10 mouse cellular contexts compared by ENCODE assay signal in the genomic region with DNA sequence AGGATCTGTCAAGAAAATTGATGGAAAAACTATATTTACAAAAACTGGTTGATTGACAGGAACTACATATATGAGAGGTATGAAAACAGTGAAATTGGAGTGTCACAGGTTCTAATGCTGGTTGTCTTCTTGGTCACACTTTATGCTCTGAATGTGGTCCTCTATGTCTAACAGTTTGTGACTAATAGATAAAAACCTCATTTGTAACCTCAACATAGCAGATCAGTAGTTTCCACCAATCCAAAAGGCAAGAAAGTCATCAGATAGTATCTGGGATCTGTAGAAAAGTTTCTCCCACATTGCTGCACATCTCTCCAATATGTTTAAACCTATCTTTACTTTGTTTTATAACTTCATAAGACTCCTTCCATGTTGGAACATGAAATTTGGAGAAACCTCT. TPM values are rescaled to one million over a fixed set of nuclear protein-coding genes. Genes with fewer than 3 reads are reported as not detected.
DNase-seq lines count a peak whose midpoint lies in the region; ATAC-seq and TF ChIP-seq lines count a peak whose summit lies in the region.
"Had no signal": no experiment of that assay in that cellular context is flagged by ENCODE, and none has a peak within 500 bp of the region (broad histone marks: within the 10 kb centered on the region; RNA-seq: fewer than 3 reads in every experiment).

No protein-coding gene starts in this region.

- H3K27ac ChIP-seq in hindbrain, embryonic 11.5 days (ENCODE audit: low read depth, low read length), result 0 out of 2 replicates have a peak overlapping the region, but pooled peaks have one; percentile 59
- H3K27ac ChIP-seq in hindbrain, postnatal 0 days, result no peak overlapping the region
- peak overlapping the region; percentile 95 for H3K27ac ChIP-seq in limb, embryonic 12.5 days

- TF ChIP-seq CTCF in hindbrain, postnatal 0 days (IDR thresholded peaks at IDR 0.05; ENCODE audit: low read depth), result no peak

- H3K9me3 ChIP-seq in hindbrain, embryonic 11.5 days (ENCODE audit: control insufficient read depth, low read length), result no peaks in the 10 kb centered on the region
- H3K9me3 ChIP-seq in hindbrain, postnatal 0 days (ENCODE audit: low read length), result no peaks in the 10 kb centered on the region
- no peaks in the 10 kb centered on the region for H3K9me3 ChIP-seq in limb, embryonic 12.5 days

- H3K9ac ChIP-seq in hindbrain, embryonic 11.5 days (ENCODE audit: low read depth, low read length), result no peak overlapping the region
- no peak overlapping the region for H3K9ac ChIP-seq in hindbrain, postnatal 0 days (replicated peaks; ENCODE audit: low read length)
- no peak overlapping the region for H3K9ac ChIP-seq in limb, embryonic 12.5 days (replicated peaks)

- DNase-seq in hindbrain, embryonic 11.5 days (ENCODE audit: low spot score), result no peak
- DNase-seq in hindbrain, postnatal 0 days (ENCODE audit: low spot score), result no peak
- DNase-seq in 416B (ENCODE audit: low read depth) (peak; percentile 70), MN1 (ENCODE audit: low spot score) (no peak)
- peak; percentile 41 for DNase-seq in c-Kit-negative CD71-positive TER-119-positive erythroid progenitor cells, embryonic 14.5 days (ENCODE audit: low read depth, low spot score)
- DNase-seq in adrenal gland, postnatal 10 days, result no peak
- DNase-seq: cerebellum, postnatal 10 days; heart, postnatal 14 days had no signal

- ATAC-seq in hindbrain, embryonic 11.5 days (ENCODE audit: low FRiP score), result no peak
- ATAC-seq in hindbrain, postnatal 0 days, result no peak
- ATAC-seq in limb, embryonic 12.5 days (ENCODE audit: insufficient number of reproducible peaks, insufficient read depth, low FRiP score, low TSS enrichment, low read depth), result no peak
- no peak for ATAC-seq in inflammation-experienced regulatory T-cells, adult 6 months

- H3K4me1 ChIP-seq in hindbrain, embryonic 11.5 days (replicated peaks; ENCODE audit: control insufficient read depth, insufficient read depth, low read length), result no peaks in the 10 kb centered on the region; the same call in 1 of the 2 replicates
- peaks cover 9% of the 10 kb centered on the region; the same call in 1 of the 2 replicates for H3K4me1 ChIP-seq in hindbrain, postnatal 0 days (ENCODE audit: insufficient read depth, low read length)
- H3K4me1 ChIP-seq in limb, embryonic 12.5 days (replicated peaks), result peaks cover 31% of the 10 kb centered on the region

- no peaks in the 10 kb centered on the region for H3K36me3 ChIP-seq in hindbrain, embryonic 11.5 days (ENCODE audit: control insufficient read depth, insufficient read depth, low read length)
- H3K36me3 ChIP-seq in hindbrain, postnatal 0 days (ENCODE audit: insufficient read depth, low read length), result no peaks in the 10 kb centered on the region
- no peaks in the 10 kb centered on the region for H3K36me3 ChIP-seq in limb, embryonic 12.5 days

- H3K4me2 ChIP-seq in hindbrain, embryonic 11.5 days (replicated peaks; ENCODE audit: low read depth, low read length), result no peak overlapping the region
- H3K4me2 ChIP-seq in hindbrain, postnatal 0 days (ENCODE audit: low read depth, low read length), result no peak overlapping the region
- 0 out of 2 replicates have a peak overlapping the region, but pooled peaks have one; percentile 73 for H3K4me2 ChIP-seq in limb, embryonic 12.5 days

- no peaks in the 10 kb centered on the region for H3K27me3 ChIP-seq in hindbrain, embryonic 11.5 days (ENCODE audit: control insufficient read depth, insufficient read depth, low read length)
- H3K27me3 ChIP-seq in hindbrain, postnatal 0 days (ENCODE audit: insufficient read depth, low read length), result no peaks in the 10 kb centered on the region
- no peaks in the 10 kb centered on the region for H3K27me3 ChIP-seq in limb, embryonic 12.5 days

- H3K4me3 ChIP-seq in hindbrain, embryonic 11.5 days (ENCODE audit: low read depth, low read length), result no peak overlapping the region
- H3K4me3 ChIP-seq in hindbrain, postnatal 0 days (ENCODE audit: low read length), result no peak overlapping the region
- no peak overlapping the region for H3K4me3 ChIP-seq in limb, embryonic 12.5 days (replicated peaks)

RNA-seq across cellular contexts. Expression of gene Hist1h4k, which starts 1.1 kb away (rescaled TPM):
- 2.4 and 8.0 TPM in 2 replicates for polyA plus RNA-seq in hindbrain, embryonic 11.5 days (2014; fragmentation: Nextera tagmentation; extraction: Ambion mirVana)
- 380 and 998 TPM in 2 replicates for total RNA-seq in hindbrain, postnatal 0 days (2014; rRNA removed)
- polyA plus RNA-seq in hindbrain, postnatal 0 days (2015; fragmentation: Nextera tagmentation; extraction: Ambion mirVana), result 1.6 and 1.9 TPM in 2 replicates
- polyA plus RNA-seq in limb, embryonic 12.5 days (2016; fragmentation: Nextera tagmentation; extraction: Ambion mirVana), result 5.4 and 11.3 TPM in 2 replicates
- 10 to 100 TPM in 1 of 3 experiments, 1 to 10 TPM in 2; 1.5 to 15.3 (median 8.0) TPM for polyA plus RNA-seq in inflammation-experienced regulatory T-cells, adult 6 months (2017; shearing (Covaris generic))
- total RNA-seq in adrenal gland, postnatal 10 days (2021), result 100 to 1,000 TPM; 688 to 818 TPM

RNA-seq across cellular contexts. Expression of gene Hist1h2ak, which starts 2.2 kb away (rescaled TPM):
- 4.9 and 6.5 TPM in 2 replicates for polyA plus RNA-seq in hindbrain, embryonic 11.5 days (2014; fragmentation: Nextera tagmentation; extraction: Ambion mirVana)
- total RNA-seq in hindbrain, postnatal 0 days (2014; rRNA removed), result 429 and 552 TPM in 2 replicates
- 9.9 and 13.6 TPM in 2 replicates for polyA plus RNA-seq in hindbrain, postnatal 0 days (2015; fragmentation: Nextera tagmentation; extraction: Ambion mirVana)
- 51.3 and 71.5 TPM in 2 replicates for polyA plus RNA-seq in limb, embryonic 12.5 days (2016; fragmentation: Nextera tagmentation; extraction: Ambion mirVana)
- polyA plus RNA-seq in inflammation-experienced regulatory T-cells, adult 6 months (2017; shearing (Covaris generic)), result 1 to 10 TPM in 1 of 3 experiments, not detected in 2; 6.2 TPM
- total RNA-seq in adrenal gland, postnatal 10 days (2021), result 100 to 1,000 TPM; 111 to 143 TPM

RNA-seq across cellular contexts. Expression of gene Hist1h2bn, which starts 2.5 kb away (rescaled TPM):
- 0.67 and 2.2 TPM in 2 replicates for polyA plus RNA-seq in hindbrain, embryonic 11.5 days (2014; fragmentation: Nextera tagmentation; extraction: Ambion mirVana)
- 864 and 1,352 TPM in 2 replicates for total RNA-seq in hindbrain, postnatal 0 days (2014; rRNA removed)
- 1.1 TPM in 1 of 2 replicates, not detected in the other for polyA plus RNA-seq in hindbrain, postnatal 0 days (2015; fragmentation: Nextera tagmentation; extraction: Ambion mirVana)
- polyA plus RNA-seq in limb, embryonic 12.5 days (2016; fragmentation: Nextera tagmentation; extraction: Ambion mirVana), result 8.0 and 9.8 TPM in 2 replicates
- polyA plus RNA-seq in inflammation-experienced regulatory T-cells, adult 6 months (2017; shearing (Covaris generic)), result 1 to 10 TPM in 2 of 3 experiments, not detected in 1; 1.8 to 3.0 TPM
- total RNA-seq in adrenal gland, postnatal 10 days (2021), result 100 to 1,000 TPM; 174 to 201 TPM

RNA-seq across cellular contexts. Expression of gene Hist1h4j, which starts 16.6 kb away (rescaled TPM):
- 0.94 and 1.4 TPM in 2 replicates for polyA plus RNA-seq in hindbrain, embryonic 11.5 days (2014; fragmentation: Nextera tagmentation; extraction: Ambion mirVana)
- total RNA-seq in hindbrain, postnatal 0 days (2014; rRNA removed), result 1,214 and 1,310 TPM in 2 replicates
- not detected in 2 replicates for polyA plus RNA-seq in hindbrain, postnatal 0 days (2015; fragmentation: Nextera tagmentation; extraction: Ambion mirVana)
- 0.88 and 0.99 TPM in 2 replicates for polyA plus RNA-seq in limb, embryonic 12.5 days (2016; fragmentation: Nextera tagmentation; extraction: Ambion mirVana)
- not detected for polyA plus RNA-seq in inflammation-experienced regulatory T-cells, adult 6 months (2017; shearing (Covaris generic))
- total RNA-seq in adrenal gland, postnatal 10 days (2021), result 10 to 100 TPM; 63.1 to 70.2 TPM

RNA-seq across cellular contexts. Expression of gene Hist1h1b, which starts 29.0 kb away (rescaled TPM):
- polyA plus RNA-seq in hindbrain, embryonic 11.5 days (2014; fragmentation: Nextera tagmentation; extraction: Ambion mirVana), result 19.1 TPM in 2 replicates
- 263 and 411 TPM in 2 replicates for total RNA-seq in hindbrain, postnatal 0 days (2014; rRNA removed)
- 10.0 and 11.7 TPM in 2 replicates for polyA plus RNA-seq in hindbrain, postnatal 0 days (2015; fragmentation: Nextera tagmentation; extraction: Ambion mirVana)
- 40.4 and 49.4 TPM in 2 replicates for polyA plus RNA-seq in limb, embryonic 12.5 days (2016; fragmentation: Nextera tagmentation; extraction: Ambion mirVana)
- 10 to 100 TPM in 1 of 3 experiments, 1 to 10 TPM in 2; 3.0 to 89.4 (median 8.5) TPM for polyA plus RNA-seq in inflammation-experienced regulatory T-cells, adult 6 months (2017; shearing (Covaris generic))
- 100 to 1,000 TPM; 179 to 219 TPM for total RNA-seq in adrenal gland, postnatal 10 days (2021)

Comparison
In these comparisons a context has a peak if more than half of its experiments do, and no peak if none do; other contexts are left out.
1. DNase-seq: peak in 416B (single experiment) and c-Kit-negative CD71-positive TER-119-positive erythroid progenitor cells, embryonic 14.5 days (single experiment); none in hindbrain, embryonic 11.5 days (single experiment), hindbrain, postnatal 0 days (single experiment), MN1 (single experiment) and adrenal gland, postnatal 10 days (single experiment).